Mouse (Mus musculus) kidney, embryonic 16.5 days (tissue): Measurements from ENCODE around the gene Kcnj4. TPM values are rescaled to one million over a fixed set of nuclear protein-coding genes. Genes with fewer than 3 reads are reported as not detected.

Experiments
- ATAC-seq: fragments of 200-750 bp; cut with Nextera tagmentation; 2 replicates; pipeline ENCODE4 v1.8.0; 2017; ENCODE audit warnings: moderate TSS enrichment; ENCODE audit not compliant: low FRiP score, low TSS enrichment
- H3K27ac ChIP-seq: fragments of 300-500 bp; sonication (generic); 2 replicates; pipeline ENCODE4 v1.5.1; 2014; ENCODE audit warnings: low read length
- H3K27me3 ChIP-seq: fragments of 300-500 bp; sonication (generic); 2 replicates; pipeline ENCODE4 v1.6.1; 2014; ENCODE audit warnings: low read length, control low read depth, mixed read lengths; ENCODE audit not compliant: insufficient read depth
- H3K36me3 ChIP-seq: fragments of 300-500 bp; sonication (generic); 2 replicates; pipeline ENCODE4 v1.6.1; 2014; ENCODE audit warnings: low read length, control low read depth, mixed read lengths; ENCODE audit not compliant: insufficient read depth
- H3K4me1 ChIP-seq: fragments of 300-500 bp; sonication (generic); 2 replicates; pipeline ENCODE4 v1.6.1; 2014; ENCODE audit warnings: low read length, control low read depth, mixed read lengths; ENCODE audit not compliant: insufficient read depth
- H3K4me2 ChIP-seq: fragments of 300-500 bp; sonication (generic); replicated peaks from 2 replicates; pipeline ENCODE4 v1.6.1; 2014; ENCODE audit warnings: low read depth, low read length
- H3K4me3 ChIP-seq: fragments of 300-500 bp; sonication (generic); 2 replicates; pipeline ENCODE4 v1.5.1; 2014; ENCODE audit warnings: mild to moderate bottlenecking, low read length
- H3K9ac ChIP-seq: fragments of 300-500 bp; sonication (generic); replicated peaks from 2 replicates; pipeline ENCODE4 v1.6.1; 2014; ENCODE audit warnings: low read length
- H3K9me3 ChIP-seq: fragments of 300-500 bp; sonication (generic); 2 replicates; pipeline ENCODE4 v1.6.1; 2016; ENCODE audit warnings: low read length, control low read depth
- WGBS: fragments of 180-500 bp; shearing (Covaris S2); extraction: QIAGEN DNeasy Blood & Tissue Kit; methylation state at CpG from one replicate; pipeline ENCODE4 v1.1.7; 2014; 5-methylcytosine and 5-hydroxymethylcytosine counted together
- polyA plus RNA-seq: library from polyadenylated mRNA; unstranded; fragments of >200 nt; fragmentation: Nextera tagmentation; extraction: Ambion mirVana; gene quantifications from 2 replicates; pipeline ENCODE4 v1.2.1, GENCODE M21; 2015

Gene Kcnj4
- polyA plus RNA-seq, 1 experiment from 2014 or later, result 0.16 TPM

- Histone ChIP-seq H3K9me3 (no peaks in the 10 kb centered on the region), H3K36me3 (peaks cover 82% of the 10 kb centered on the region), H3K27ac (no peak overlapping the region), H3K4me2 (no peak overlapping the region), H3K4me3 (no peak overlapping the region), H3K27me3 (no peaks in the 10 kb centered on the region), H3K4me1 (peaks cover 12% of the 10 kb centered on the region; the same call in 1 of the 2 replicates), H3K9ac (no peak overlapping the region)
- 79% methylated on average over 7 of the region's 7 CpGs for WGBS
- ATAC-seq, result no peak
These were observed 24.9 kb upstream of the Kcnj4 start for GRCm38 (mm10) chr15:79529935-79530334.

- Histone ChIP-seq H3K4me2 (no peak overlapping the region), H3K36me3 (peaks cover 75% of the 10 kb centered on the region), H3K9ac (no peak overlapping the region), H3K27ac (peak overlapping the region; percentile 57; the same call in 1 of the 2 replicates), H3K9me3 (no peaks in the 10 kb centered on the region), H3K4me3 (no peak overlapping the region), H3K4me1 (peaks cover 12% of the 10 kb centered on the region; the same call in 1 of the 2 replicates), H3K27me3 (no peaks in the 10 kb centered on the region)
- 63% methylated on average over 5 of the region's 5 CpGs for WGBS
- no peak for ATAC-seq
These were observed 23.1 kb upstream of the Kcnj4 start for GRCm38 (mm10) chr15:79527991-79528639.

GRCm38 (mm10) chr15:79527192-79527591 is 22.2 kb upstream of the Kcnj4 start:
- Histone ChIP-seq H3K36me3 (peaks cover 68% of the 10 kb centered on the region), H3K4me2 (no peak overlapping the region), H3K4me1 (peaks cover 12% of the 10 kb centered on the region; the same call in 1 of the 2 replicates), H3K9me3 (no peaks in the 10 kb centered on the region), H3K27me3 (no peaks in the 10 kb centered on the region), H3K4me3 (no peak overlapping the region), H3K27ac (no peak overlapping the region), H3K9ac (no peak overlapping the region)
- 81% methylated on average over 4 of the region's 4 CpGs for WGBS
- ATAC-seq, result no peak

- peaks cover 12% of the 10 kb centered on the region; the same call in 1 of the 2 replicates for H3K4me1 ChIP-seq
- 65% methylated on average over 9 of the region's 9 CpGs for WGBS
- no peak overlapping the region for H3K27ac ChIP-seq
- H3K9me3 ChIP-seq, result no peaks in the 10 kb centered on the region
- no peak overlapping the region for H3K9ac ChIP-seq
- no peaks in the 10 kb centered on the region for H3K27me3 ChIP-seq
- no peak for ATAC-seq
- peaks cover 58% of the 10 kb centered on the region for H3K36me3 ChIP-seq
- H3K4me3 ChIP-seq, result no peak overlapping the region
- no peak overlapping the region for H3K4me2 ChIP-seq
These were observed 21.1 kb upstream of the Kcnj4 start for GRCm38 (mm10) chr15:79525979-79526768.

GRCm38 (mm10) chr15:79525564-79525963 is 20.5 kb upstream of the Kcnj4 start:
- H3K36me3 ChIP-seq, result peaks cover 53% of the 10 kb centered on the region
- WGBS, result 83% methylated on average over 5 of the region's 5 CpGs
- H3K4me3 ChIP-seq, result no peak overlapping the region
- no peaks in the 10 kb centered on the region for H3K27me3 ChIP-seq
- H3K4me2 ChIP-seq, result no peak overlapping the region
- no peak overlapping the region for H3K27ac ChIP-seq
- peaks cover 12% of the 10 kb centered on the region; the same call in 1 of the 2 replicates for H3K4me1 ChIP-seq
- H3K9ac ChIP-seq, result no peak overlapping the region
- H3K9me3 ChIP-seq, result no peaks in the 10 kb centered on the region
- ATAC-seq, result no peak

GRCm38 (mm10) chr15:79519400-79520220 is 14.6 kb upstream of the Kcnj4 start:
- H3K36me3 ChIP-seq, result peaks cover 12% of the 10 kb centered on the region; the same call in 1 of the 2 replicates
- no peak for ATAC-seq
- H3K4me1 ChIP-seq, result peaks cover 28% of the 10 kb centered on the region
- H3K9me3 ChIP-seq, result no peaks in the 10 kb centered on the region
- H3K27ac ChIP-seq, result no peak overlapping the region
- H3K27me3 ChIP-seq, result peaks cover 11% of the 10 kb centered on the region; the same call in 1 of the 2 replicates
- WGBS, result 49% methylated on average over 16 of the region's 16 CpGs
- H3K4me3 ChIP-seq, result no peak overlapping the region
- no peak overlapping the region for H3K9ac ChIP-seq
- no peak overlapping the region for H3K4me2 ChIP-seq

- WGBS, result 73% methylated on average over 3 of the region's 3 CpGs
- H3K4me1 ChIP-seq, result peaks cover 35% of the 10 kb centered on the region
These were observed 13.5 kb upstream of the Kcnj4 start for GRCm38 (mm10) chr15:79518571-79518970.

GRCm38 (mm10) chr15:79517710-79518109 is 12.7 kb upstream of the Kcnj4 start:
- H3K4me1 ChIP-seq, result peaks cover 36% of the 10 kb centered on the region
- peak overlapping the region; percentile 68; the same call in 1 of the 2 replicates for H3K4me3 ChIP-seq
- H3K4me2 ChIP-seq, result peak overlapping the region; percentile 65
- no peak for ATAC-seq
- peaks cover 27% of the 10 kb centered on the region; the same call in 1 of the 2 replicates for H3K27me3 ChIP-seq
- H3K9me3 ChIP-seq, result no peaks in the 10 kb centered on the region
- 85% methylated on average over 4 of the region's 4 CpGs for WGBS
- H3K9ac ChIP-seq, result peak overlapping the region; percentile 70; the same call in 1 of the 2 replicates
- no peaks in the 10 kb centered on the region for H3K36me3 ChIP-seq
- H3K27ac ChIP-seq, result no peak overlapping the region

More at GRCm38 (mm10) chr15:79518571-79518970, 13.5 kb upstream of the Kcnj4 start:
- Histone ChIP-seq H3K9me3 (no peaks in the 10 kb centered on the region), H3K4me2 (0 out of 2 replicates have a peak overlapping the region, but pooled peaks have one; percentile 65), H3K36me3 (peaks cover 6% of the 10 kb centered on the region; the same call in 1 of the 2 replicates), H3K9ac (no peak overlapping the region), H3K4me3 (no peak overlapping the region), H3K27me3 (peaks cover 21% of the 10 kb centered on the region; the same call in 1 of the 2 replicates), H3K27ac (no peak overlapping the region)
- no peak for ATAC-seq
